Mouse (Mus musculus) hindbrain, embryonic 16.5 days (tissue): ENCODE measurements around the gene Gm28041. TPM values are rescaled to one million over a fixed set of nuclear protein-coding genes. Genes with fewer than 3 reads are reported as not detected.
"Not testable (repeated sequence)": the region's sequence is repeated elsewhere in the genome, so short reads cannot be mapped to it uniquely, and the experiment has no call there.

Source experiments
- ATAC-seq: fragments of 200-750 bp; cut with Nextera tagmentation; 2 replicates; pipeline ENCODE4 v1.8.0; 2017; ENCODE audit warnings: moderate TSS enrichment, moderate library complexity
- H3K27ac ChIP-seq: fragments of 300-500 bp; sonication (generic); 2 replicates; pipeline ENCODE4 v1.5.1; 2014; ENCODE audit warnings: low read depth, mild to moderate bottlenecking, control low read depth, low read length, moderate library complexity
- H3K27me3 ChIP-seq: fragments of 300-500 bp; sonication (generic); replicated peaks from 2 replicates; pipeline ENCODE4 v1.6.1; 2014; ENCODE audit warnings: low read length; ENCODE audit not compliant: control insufficient read depth, insufficient read depth
- H3K36me3 ChIP-seq: fragments of 300-500 bp; sonication (generic); 2 replicates; pipeline ENCODE4 v1.6.1; 2014; ENCODE audit warnings: mild to moderate bottlenecking, low read length, moderate library complexity, mixed read lengths; ENCODE audit not compliant: control insufficient read depth, insufficient read depth
- H3K4me1 ChIP-seq: fragments of 300-500 bp; sonication (generic); 2 replicates; pipeline ENCODE4 v1.6.1; 2014; ENCODE audit warnings: low read depth, low read length; ENCODE audit not compliant: control insufficient read depth, insufficient read depth
- H3K4me2 ChIP-seq: fragments of 300-500 bp; sonication (generic); 2 replicates; pipeline ENCODE4 v1.6.1; 2014; ENCODE audit warnings: mild to moderate bottlenecking, low read length, control low read depth, moderate library complexity
- H3K4me3 ChIP-seq: fragments of 300-500 bp; sonication (generic); 2 replicates; pipeline ENCODE4 v1.5.1; 2014; ENCODE audit warnings: mild to moderate bottlenecking, low read length, control low read depth, moderate library complexity
- H3K9ac ChIP-seq: fragments of 300-500 bp; sonication (generic); 2 replicates; pipeline ENCODE4 v1.6.1; 2014; ENCODE audit warnings: low read depth, mild to moderate bottlenecking, control low read depth, low read length, moderate library complexity
- H3K9me3 ChIP-seq: fragments of 300-500 bp; sonication (generic); 2 replicates; pipeline ENCODE4 v1.6.1; 2014; ENCODE audit warnings: mild to moderate bottlenecking, low read length, moderate library complexity; ENCODE audit not compliant: control insufficient read depth
- whole genome bisulfite sequencing: fragments of 180-500 bp; shearing (Covaris S2); extraction: QIAGEN DNeasy Blood & Tissue Kit; methylation state at CpG from one replicate; pipeline ENCODE4 v1.1.7; 2014; 5-methylcytosine and 5-hydroxymethylcytosine counted together
- polyA plus RNA-seq: library from polyadenylated mRNA; unstranded; fragments of >200 nt; fragmentation: Nextera tagmentation; extraction: Ambion mirVana; gene quantifications from 2 replicates; pipeline ENCODE4 v1.2.1, GENCODE M21; 2015

Gene Gm28041
- polyA plus RNA-seq, 1 experiment from 2014 or later = not detected

GRCm38 (mm10) chr13:67376255-67376654 is 722 bp upstream of the Gm28041 start:
- H3K9me3 ChIP-seq, H3K4me3 ChIP-seq, H3K4me1 ChIP-seq, H3K27me3 ChIP-seq, H3K36me3 ChIP-seq, H3K9ac ChIP-seq, ATAC-seq, H3K4me2 ChIP-seq, H3K27ac ChIP-seq: not testable (repeated sequence)
- WGBS = 59% methylated on average over 3 of the region's 3 CpGs

GRCm38 (mm10) chr13:67360131-67360744 is 15.3 kb downstream of the Gm28041 start, which contains the start of the genes Gm28044 and Zfp953:
TSS of gene Gm28044 (minus strand) at chr13:67360536.
TSS of gene Zfp953 (minus strand) at chr13:67360605.
- no peaks in the 10 kb centered on the region for H3K27me3 ChIP-seq
- peak within 1 kb of the TSS; percentile 61 for H3K9ac ChIP-seq
- H3K4me2 ChIP-seq = peak within 1 kb of the TSS; percentile 91
- peaks cover 10% of the 10 kb centered on the region for H3K4me1 ChIP-seq
- under 1% methylated on average over 15 of the region's 15 CpGs for whole genome bisulfite sequencing
- ATAC-seq = peak; percentile 97
- H3K36me3 ChIP-seq = no peaks in the 10 kb centered on the region
- H3K9me3 ChIP-seq = no peaks in the 10 kb centered on the region
- peak within 1 kb of the TSS; percentile 5; the same call in 1 of the 2 replicates for H3K27ac ChIP-seq
- H3K4me3 ChIP-seq = peak within 1 kb of the TSS; percentile 57

DNA sequence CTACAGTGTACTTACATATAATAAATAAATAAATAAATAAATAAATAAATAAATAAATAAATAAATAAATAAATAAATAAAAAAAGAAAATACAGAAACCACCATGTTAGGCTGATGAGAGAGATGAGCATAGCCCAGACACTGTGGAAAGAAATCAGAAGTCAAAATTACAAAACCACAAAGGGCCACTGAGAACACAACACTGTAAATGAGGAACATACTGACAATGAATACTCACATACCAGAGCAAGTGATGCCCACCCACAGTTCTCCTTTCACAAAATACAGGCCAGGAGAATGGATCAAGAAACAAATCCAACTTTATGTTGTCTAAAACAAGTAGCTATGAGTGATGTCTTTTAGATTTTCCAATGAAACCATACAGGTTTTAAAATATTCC is 23.7 kb downstream of the Gm28041 start:
- H3K4me2 ChIP-seq = no peak overlapping the region
- no peaks in the 10 kb centered on the region for H3K9me3 ChIP-seq
- no peaks in the 10 kb centered on the region for H3K36me3 ChIP-seq
- ATAC-seq = no peak
- H3K27me3 ChIP-seq = no peaks in the 10 kb centered on the region
- no peak overlapping the region for H3K9ac ChIP-seq
- H3K27ac ChIP-seq = no peak overlapping the region
- no peak overlapping the region for H3K4me3 ChIP-seq
- no peaks in the 10 kb centered on the region for H3K4me1 ChIP-seq

DNA sequence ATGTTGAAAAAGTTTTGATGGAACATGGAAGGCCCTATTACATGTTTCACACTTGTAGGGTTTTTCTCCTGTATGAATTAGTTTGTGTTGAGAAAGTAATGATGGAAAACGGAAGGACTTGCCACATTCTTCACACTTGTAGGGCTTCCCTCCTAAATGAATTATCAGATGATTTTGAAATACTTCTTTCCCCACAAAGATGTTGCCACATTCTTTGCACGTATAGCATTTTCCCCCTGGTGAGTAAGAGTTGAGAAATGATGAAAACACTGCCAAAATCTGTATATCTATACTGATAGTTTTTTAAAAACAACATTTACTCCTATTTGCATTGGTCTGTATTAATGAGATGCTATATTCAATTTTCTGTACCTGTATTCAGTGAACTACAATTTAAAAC is 32.1 kb downstream of the Gm28041 start:
- Histone ChIP-seq H3K27me3 (no peaks in the 10 kb centered on the region), H3K36me3 (no peaks in the 10 kb centered on the region), H3K4me1 (no peaks in the 10 kb centered on the region), H3K4me3 (no peak overlapping the region), H3K9me3 (no peaks in the 10 kb centered on the region), H3K27ac (no peak overlapping the region), H3K4me2 (no peak overlapping the region), H3K9ac (no peak overlapping the region)
- WGBS = 87% methylated on average over 2 of the region's 2 CpGs
- no peak for ATAC-seq

GRCm38 (mm10) chr13:67332877-67333276 is 42.7 kb downstream of the Gm28041 start:
- WGBS = 56% methylated on average over 1 of the region's 1 CpGs
- Histone ChIP-seq H3K4me3 (peak overlapping the region; percentile 51), H3K9me3 (no peaks in the 10 kb centered on the region), H3K27me3 (no peaks in the 10 kb centered on the region), H3K4me2 (peak overlapping the region; percentile 69), H3K27ac (no peak overlapping the region), H3K9ac (peak overlapping the region; percentile 68), H3K36me3 (no peaks in the 10 kb centered on the region), H3K4me1 (peaks cover 9% of the 10 kb centered on the region)
- peak; percentile 25 for ATAC-seq

DNA sequence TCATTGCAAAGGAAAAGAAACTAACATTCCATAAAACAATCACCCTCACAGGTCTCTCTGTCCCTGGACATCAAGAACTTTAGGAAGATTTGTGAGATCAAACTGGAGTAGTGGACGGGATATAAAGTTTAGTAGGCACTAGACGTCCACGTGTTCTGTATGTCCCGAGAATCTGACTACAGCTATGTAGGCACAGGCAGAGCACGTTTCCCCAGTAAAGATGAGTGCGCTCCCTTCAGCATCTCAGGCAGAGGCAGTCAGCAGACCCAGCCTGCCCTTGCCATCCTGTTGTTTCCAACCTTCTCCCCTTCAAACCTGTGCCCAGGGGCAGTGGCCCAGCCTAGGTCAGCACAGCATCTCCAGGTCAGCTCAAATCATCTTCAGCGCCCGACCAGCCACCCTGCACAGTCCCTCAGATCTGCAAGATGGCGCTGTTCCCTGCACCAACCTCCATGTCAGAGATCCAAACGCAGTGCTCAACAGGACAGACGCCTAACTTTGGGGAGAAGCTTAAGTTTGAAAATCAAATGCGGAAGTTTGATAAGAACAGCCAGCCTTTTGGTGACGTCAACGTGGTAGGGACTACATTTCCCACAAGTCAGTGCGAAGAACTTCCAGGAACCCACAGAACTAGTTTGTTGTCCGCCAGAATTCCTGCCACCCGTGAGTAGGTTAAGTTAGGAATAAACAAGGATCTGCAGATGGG is 43.4 kb downstream of the Gm28041 start, which contains the start of gene Zfp595:
Gene Zfp595 (minus strand): TSS at position 552 of the 706 bp plus-strand sequence.
- Histone ChIP-seq H3K4me2 (peak within 1 kb of the TSS; percentile 69), H3K9ac (peak within 1 kb of the TSS; percentile 68), H3K4me1 (peaks cover 9% of the 10 kb centered on the region), H3K36me3 (no peaks in the 10 kb centered on the region), H3K9me3 (no peaks in the 10 kb centered on the region), H3K4me3 (peak within 1 kb of the TSS; percentile 51), H3K27me3 (no peaks in the 10 kb centered on the region), H3K27ac (peak within 1 kb of the TSS; percentile 54; the same call in 1 of the 2 replicates)
- ATAC-seq = peak; percentile 97
- 13% methylated on average over 17 of the region's 17 CpGs for WGBS

- H3K9me3 ChIP-seq = no peaks in the 10 kb centered on the region
- H3K4me1 ChIP-seq = peaks cover 6% of the 10 kb centered on the region
- no peaks in the 10 kb centered on the region for H3K27me3 ChIP-seq
- peak overlapping the region; percentile 46 for H3K27ac ChIP-seq
- H3K4me2 ChIP-seq = peak overlapping the region; percentile 82
- H3K4me3 ChIP-seq = peak overlapping the region; percentile 49
- H3K36me3 ChIP-seq = no peaks in the 10 kb centered on the region
- peak; percentile 63 for ATAC-seq
- 30% methylated on average over 5 of the region's 5 CpGs for WGBS
- peak overlapping the region; percentile 47 for H3K9ac ChIP-seq
Measured at GRCm38 (mm10) chr13:67306718-67307117, 68.8 kb downstream of the Gm28041 start.

- peak within 1 kb of the TSS; percentile 46 for H3K27ac ChIP-seq
- WGBS = 9% methylated on average over 16 of the region's 16 CpGs
Measured at GRCm38 (mm10) chr13:67305822-67306672, 69.5 kb downstream of the Gm28041 start, which contains the start of gene Zfp457. TSS of gene Zfp457 (minus strand) at chr13:67306485.

More at GRCm38 (mm10) chr13:67305822-67306672, 69.5 kb downstream of the Gm28041 start, which contains the start of gene Zfp457:
- H3K4me2 ChIP-seq = peak within 1 kb of the TSS; percentile 82
- H3K9me3 ChIP-seq = no peaks in the 10 kb centered on the region
- H3K36me3 ChIP-seq = no peaks in the 10 kb centered on the region
- peak; percentile 99 for ATAC-seq
- no peaks in the 10 kb centered on the region for H3K27me3 ChIP-seq
- H3K9ac ChIP-seq = peak within 1 kb of the TSS; percentile 67
- H3K4me3 ChIP-seq = peak within 1 kb of the TSS; percentile 49
- H3K4me1 ChIP-seq = peaks cover 6% of the 10 kb centered on the region
